ENCODE assay signal across 8 mouse cellular contexts in genomic region chr14:27351476-27352079, GRCm38 (mm10).
DNase-seq lines count a peak whose midpoint lies in the region; ATAC-seq and TF ChIP-seq lines count a peak whose summit lies in the region.

No protein-coding gene starts in this region.

- H3K36me3 ChIP-seq in hindbrain, embryonic 10.5 days: no peaks in the 10 kb centered on the region
- H3K36me3 ChIP-seq in hindbrain, embryonic 11.5 days (ENCODE audit: control insufficient read depth, insufficient read depth, low read length): no peaks in the 10 kb centered on the region
- no peaks in the 10 kb centered on the region for H3K36me3 ChIP-seq in heart, embryonic 14.5 days (ENCODE audit: control insufficient read depth, insufficient read depth, low read length)
- H3K36me3 ChIP-seq in limb, embryonic 13.5 days: no peaks in the 10 kb centered on the region
- H3K36me3 ChIP-seq in small intestine, adult 2 months (ENCODE audit: control insufficient read depth, insufficient read depth, low read length): no peaks in the 10 kb centered on the region

- no peak for TF ChIP-seq POLR2A in small intestine, adult 2 months (IDR thresholded peaks at IDR 0.05; ENCODE audit: low read depth, low read length)

- H3K9me3 ChIP-seq in hindbrain, embryonic 10.5 days: no peaks in the 10 kb centered on the region
- H3K9me3 ChIP-seq in hindbrain, embryonic 11.5 days (ENCODE audit: control insufficient read depth, low read length): no peaks in the 10 kb centered on the region
- no peaks in the 10 kb centered on the region for H3K9me3 ChIP-seq in heart, embryonic 14.5 days (ENCODE audit: control insufficient read depth, low read length)
- no peaks in the 10 kb centered on the region for H3K9me3 ChIP-seq in limb, embryonic 13.5 days

- no peak overlapping the region for H3K9ac ChIP-seq in hindbrain, embryonic 11.5 days (ENCODE audit: low read depth, low read length)
- H3K9ac ChIP-seq in heart, embryonic 14.5 days (ENCODE audit: low read length): no peak overlapping the region
- H3K9ac ChIP-seq in limb, embryonic 13.5 days: no peak overlapping the region

- no peak overlapping the region for H3K4me3 ChIP-seq in hindbrain, embryonic 10.5 days
- H3K4me3 ChIP-seq in hindbrain, embryonic 11.5 days (ENCODE audit: low read depth, low read length): no peak overlapping the region
- H3K4me3 ChIP-seq in heart, embryonic 14.5 days (ENCODE audit: control insufficient read depth in 1 of 2, insufficient read depth in 1 of 2, low read depth in 1 of 2, low read length in 2 of 2): no peak overlapping the region
- H3K4me3 ChIP-seq in limb, embryonic 13.5 days: no peak overlapping the region
- H3K4me3 ChIP-seq in small intestine, adult 2 months (ENCODE audit: low read depth, low read length): no peak overlapping the region

- H3K27ac ChIP-seq in hindbrain, embryonic 10.5 days: peak overlapping the region; percentile 10; the same call in 1 of the 2 replicates
- no peak overlapping the region for H3K27ac ChIP-seq in hindbrain, embryonic 11.5 days (ENCODE audit: low read depth, low read length)
- H3K27ac ChIP-seq in heart, embryonic 14.5 days (replicated peaks in 1 of 2; ENCODE audit: control insufficient read depth in 1 of 2, insufficient read depth in 1 of 2, low read depth in 2 of 2, low read length in 2 of 2): peak overlapping the region; percentile 81 to 91
- H3K27ac ChIP-seq in limb, embryonic 13.5 days: peak overlapping the region; percentile 84
- H3K27ac ChIP-seq in small intestine, adult 2 months (ENCODE audit: insufficient read depth, low read depth, low read length): peak overlapping the region; percentile 94

- no peak for DNase-seq in hindbrain, embryonic 10.5 days (ENCODE audit: low spot score)
- DNase-seq in hindbrain, embryonic 11.5 days (ENCODE audit: low spot score): no peak
- DNase-seq in MEL-GATA-1-ER (ENCODE audit: extremely low read depth, low read depth): peak; percentile 89
- DNase-seq in left cerebral cortex, adult 9 months (ENCODE audit: low spot score in 2 of 2): no peak
- DNase-seq in embryo, embryonic 9.5 days (ENCODE audit: extremely low spot score): no peak

- H3K4me2 ChIP-seq in hindbrain, embryonic 11.5 days (replicated peaks; ENCODE audit: low read depth, low read length): no peak overlapping the region
- no peak overlapping the region for H3K4me2 ChIP-seq in heart, embryonic 14.5 days (ENCODE audit: low read length)
- H3K4me2 ChIP-seq in limb, embryonic 13.5 days (replicated peaks): peak overlapping the region; percentile 41

- no peaks in the 10 kb centered on the region for H3K27me3 ChIP-seq in hindbrain, embryonic 10.5 days (ENCODE audit: insufficient read depth, poor library complexity, severe bottlenecking)
- no peaks in the 10 kb centered on the region for H3K27me3 ChIP-seq in hindbrain, embryonic 11.5 days (ENCODE audit: control insufficient read depth, insufficient read depth, low read length)
- H3K27me3 ChIP-seq in heart, embryonic 14.5 days (ENCODE audit: control insufficient read depth, insufficient read depth, low read length): no peaks in the 10 kb centered on the region
- no peaks in the 10 kb centered on the region for H3K27me3 ChIP-seq in limb, embryonic 13.5 days
- H3K27me3 ChIP-seq in small intestine, adult 2 months (ENCODE audit: control insufficient read depth, insufficient read depth, low read length): no peaks in the 10 kb centered on the region

- no peak for TF ChIP-seq CTCF in small intestine, adult 2 months (IDR thresholded peaks at IDR 0.05; ENCODE audit: extremely low read depth, insufficient read length, insufficient replicate concordance, low read depth, low read length)

- 0 out of 2 replicates have a peak, but pooled peaks cover 5% of the 10 kb centered on the region for H3K4me1 ChIP-seq in hindbrain, embryonic 10.5 days (replicated peaks)
- H3K4me1 ChIP-seq in hindbrain, embryonic 11.5 days (replicated peaks; ENCODE audit: control insufficient read depth, insufficient read depth, low read length): no peaks in the 10 kb centered on the region
- peaks cover 25 to 61% of the 10 kb centered on the region in 2 experiments for H3K4me1 ChIP-seq in heart, embryonic 14.5 days (ENCODE audit: control insufficient read depth in 2 of 2, insufficient read depth in 2 of 2, low read length in 2 of 2)
- peaks cover 61% of the 10 kb centered on the region for H3K4me1 ChIP-seq in limb, embryonic 13.5 days
- H3K4me1 ChIP-seq in small intestine, adult 2 months (ENCODE audit: control insufficient read depth, insufficient read depth, insufficient read length, low read length): peaks cover 16% of the 10 kb centered on the region; the same call in 1 of the 2 replicates

- WGBS in hindbrain, embryonic 10.5 days: 78% methylated on average over 4 of the region's 4 CpGs
- 68% methylated on average over 4 of the region's 4 CpGs for WGBS in hindbrain, embryonic 11.5 days
- WGBS in heart, embryonic 14.5 days: 35% methylated on average over 4 of the region's 4 CpGs
- 10% methylated on average over 4 of the region's 4 CpGs for WGBS in limb, embryonic 13.5 days
- 7% methylated on average over 4 of the region's 4 CpGs for WGBS in small intestine, adult 2 months

- ATAC-seq in hindbrain, embryonic 11.5 days (ENCODE audit: low FRiP score): no peak
- no peak for ATAC-seq in heart, embryonic 14.5 days (ENCODE audit: insufficient number of reproducible peaks, insufficient read depth, low FRiP score, low read depth)
- ATAC-seq in limb, embryonic 13.5 days (ENCODE audit: low FRiP score, low read depth): peak; percentile 90
